Mouse (Mus musculus) embryonic facial prominence, embryonic 10.5 days (tissue): ENCODE data around the gene Cryab. TPM values are rescaled to one million over a fixed set of nuclear protein-coding genes. Genes with fewer than 3 reads are reported as not detected.

Source experiments
- DNase-seq: peaks from one replicate; pipeline ENCODE4 v3.0.0-alpha.2; 2017; ENCODE audit warnings: low spot score
- H3K27ac ChIP-seq: fragments of 300-500 bp; sonication (generic); replicated peaks from 2 replicates; pipeline ENCODE4 v1.5.1; 2016; ENCODE audit warnings: mild to moderate bottlenecking
- H3K27me3 ChIP-seq: fragments of 300-500 bp; sonication (generic); replicated peaks from 2 replicates; pipeline ENCODE4 v1.6.1; 2016; ENCODE audit warnings: low read depth, mild to moderate bottlenecking; ENCODE audit not compliant: poor library complexity, severe bottlenecking
- H3K36me3 ChIP-seq: fragments of 300-500 bp; sonication (generic); replicated peaks from 2 replicates; pipeline ENCODE4 v1.6.1; 2016; ENCODE audit warnings: mild to moderate bottlenecking, moderate library complexity
- H3K4me1 ChIP-seq: fragments of 300-500 bp; sonication (generic); 2 replicates; pipeline ENCODE4 v1.6.1; 2016
- H3K4me3 ChIP-seq: fragments of 300-500 bp; sonication (generic); 2 replicates; pipeline ENCODE4 v1.5.1; 2016; ENCODE audit warnings: mild to moderate bottlenecking, moderate library complexity
- H3K9me3 ChIP-seq: fragments of 300-500 bp; sonication (generic); 2 replicates; pipeline ENCODE4 v1.6.1; 2016; ENCODE audit warnings: mild to moderate bottlenecking
- WGBS: fragments of 180-500 bp; shearing (Covaris S2); methylation state at CpG from one replicate; pipeline ENCODE4 v1.1.7; 2016; 5-methylcytosine and 5-hydroxymethylcytosine counted together
- polyA plus RNA-seq: library from polyadenylated mRNA; unstranded; fragments of >200 nt; fragmentation: Nextera tagmentation; extraction: Ambion mirVana; gene quantifications from 2 replicates; pipeline ENCODE4 v1.2.1, GENCODE M21; 2016

Cryab gene
- polyA plus RNA-seq, 1 experiment from 2014 or later = 12.9 TPM

DNA sequence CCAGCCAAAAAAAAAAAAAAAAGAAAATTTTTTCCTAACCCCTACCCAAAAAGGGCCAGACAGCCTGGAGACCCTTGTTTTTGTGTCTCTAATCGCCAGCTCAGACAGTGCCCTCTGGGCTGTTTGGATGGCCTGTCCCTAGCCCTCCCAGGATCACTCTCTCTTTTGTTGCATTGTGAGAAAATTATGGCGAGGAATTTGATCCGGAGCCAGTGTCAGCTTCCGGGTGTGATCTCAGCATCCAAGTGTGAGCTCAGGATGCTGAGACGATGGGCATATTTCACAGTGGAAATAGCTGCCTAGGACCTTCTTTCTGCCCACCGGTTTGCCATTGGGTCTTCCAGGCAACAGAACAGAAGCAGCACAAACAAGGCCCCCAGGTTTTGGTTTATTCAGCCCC lies 419 bp upstream of the Cryab start:
- 57% methylated on average over 6 of the region's 6 CpGs for WGBS
- H3K4me3 ChIP-seq = no peak overlapping the region
- peaks cover 41% of the 10 kb centered on the region for H3K27me3 ChIP-seq
- DNase-seq = no peak
- no peak overlapping the region for H3K27ac ChIP-seq
- no peaks in the 10 kb centered on the region for H3K36me3 ChIP-seq
- no peaks in the 10 kb centered on the region for H3K9me3 ChIP-seq
- peaks cover 36% of the 10 kb centered on the region for H3K4me1 ChIP-seq

DNA sequence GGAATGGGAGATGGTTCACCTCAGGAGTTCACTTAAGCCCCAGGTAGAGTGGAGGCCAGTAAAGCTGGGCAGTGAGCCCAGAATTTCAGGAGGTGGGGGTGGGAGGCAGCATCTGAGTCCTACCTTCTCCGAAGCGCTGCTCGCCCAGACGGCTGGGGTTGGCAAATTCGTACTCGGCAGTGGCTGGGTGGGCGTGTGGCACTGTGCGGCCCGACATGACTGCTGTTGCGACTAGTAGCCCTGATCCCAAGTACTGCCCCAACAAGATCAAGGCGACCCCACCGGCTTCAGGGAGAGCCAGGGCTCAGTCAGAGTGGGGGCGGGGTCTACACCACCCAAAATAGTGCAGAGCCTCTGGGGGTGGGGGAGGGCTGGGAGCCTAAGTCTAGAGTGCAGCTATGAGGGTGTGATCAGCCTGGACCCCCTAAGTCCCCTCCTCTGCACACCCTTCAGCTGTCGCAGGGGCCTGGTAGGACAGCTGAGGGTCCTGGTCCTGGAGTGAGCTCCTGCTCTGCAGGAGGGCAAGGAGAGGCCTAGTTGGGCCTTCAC lies 1.0 kb downstream of the Cryab start, which contains the start of gene Hspb2:
Gene Hspb2 (minus strand): TSS at position 301 of the 549 bp plus-strand sequence.
- H3K4me1 ChIP-seq = peaks cover 26% of the 10 kb centered on the region
- peaks cover 27% of the 10 kb centered on the region for H3K27me3 ChIP-seq
- no peak within 1 kb of the TSS for H3K4me3 ChIP-seq
- H3K9me3 ChIP-seq = no peaks in the 10 kb centered on the region
- H3K36me3 ChIP-seq = no peaks in the 10 kb centered on the region
- no peak for DNase-seq
- H3K27ac ChIP-seq = peak within 1 kb of the TSS; percentile 11; the same call in 1 of the 2 replicates
- WGBS = 72% methylated on average over 14 of the region's 14 CpGs

DNA sequence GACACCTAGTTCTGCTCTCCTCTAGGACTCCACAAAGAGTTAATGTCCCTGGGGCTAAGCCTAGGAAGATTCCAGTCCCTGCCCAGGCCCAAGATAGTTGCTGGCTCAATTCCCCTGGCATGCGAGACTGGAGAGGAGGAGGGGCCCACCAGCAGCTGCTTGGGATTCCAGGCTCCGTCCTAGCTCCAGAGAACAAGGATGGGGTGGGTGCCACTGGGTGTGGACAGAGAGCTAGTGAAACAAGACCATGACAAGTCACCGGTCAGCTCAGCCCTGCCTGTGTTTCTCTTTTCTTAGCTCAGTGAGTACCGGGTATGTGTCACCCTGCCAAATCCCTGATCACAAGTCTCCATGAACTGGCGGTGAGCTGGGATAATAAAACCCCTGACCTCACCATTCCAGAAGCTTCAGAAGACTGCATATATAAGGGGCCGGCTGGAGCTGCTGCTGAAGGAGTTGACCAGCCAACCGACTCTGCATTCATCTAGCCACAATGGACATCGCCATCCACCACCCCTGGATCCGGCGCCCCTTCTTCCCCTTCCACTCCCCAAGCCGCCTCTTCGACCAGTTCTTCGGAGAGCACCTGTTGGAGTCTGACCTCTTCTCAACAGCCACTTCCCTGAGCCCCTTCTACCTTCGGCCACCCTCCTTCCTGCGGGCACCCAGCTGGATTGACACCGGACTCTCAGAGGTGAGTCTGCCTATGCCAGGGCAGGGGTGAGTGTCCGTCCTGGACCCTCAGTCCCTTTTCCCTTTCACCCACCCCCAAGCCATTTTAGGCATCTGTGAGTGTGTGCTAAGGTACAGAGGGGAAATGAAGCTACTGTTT lies 1.9 kb downstream of the Cryab start:
- no peaks in the 10 kb centered on the region for H3K9me3 ChIP-seq
- H3K4me1 ChIP-seq = peaks cover 26% of the 10 kb centered on the region
- peaks cover 19% of the 10 kb centered on the region for H3K27me3 ChIP-seq
- H3K36me3 ChIP-seq = no peaks in the 10 kb centered on the region
- 74% methylated on average over 17 of the region's 17 CpGs for WGBS
- no peak overlapping the region for H3K27ac ChIP-seq
- DNase-seq = no peak
- H3K4me3 ChIP-seq = no peak overlapping the region

DNA sequence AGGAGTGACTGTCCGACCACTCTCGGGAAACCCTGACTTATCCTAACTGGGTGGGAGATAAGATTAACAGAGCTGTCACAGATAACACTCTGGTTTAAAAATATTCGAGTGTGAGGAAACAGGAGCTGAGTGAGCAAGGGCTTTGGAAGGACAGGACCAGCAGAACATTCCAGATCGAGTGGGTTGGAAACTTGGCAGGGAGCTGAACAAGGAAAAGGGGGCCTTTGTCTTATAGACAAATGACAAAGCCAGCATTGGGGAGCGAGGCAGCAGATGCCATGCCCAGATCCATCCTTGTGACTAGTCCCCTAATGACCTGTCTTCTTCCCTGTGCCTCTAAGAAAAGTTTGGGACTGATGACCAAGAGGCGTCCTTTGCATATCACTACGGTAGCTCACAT lies 2.8 kb downstream of the Cryab start:
- Histone ChIP-seq H3K4me1 (peaks cover 26% of the 10 kb centered on the region), H3K9me3 (no peaks in the 10 kb centered on the region), H3K36me3 (no peaks in the 10 kb centered on the region), H3K4me3 (no peak overlapping the region), H3K27me3 (peaks cover 12% of the 10 kb centered on the region), H3K27ac (no peak overlapping the region)
- no peak for DNase-seq
- WGBS = 76% methylated on average over 7 of the region's 7 CpGs

DNA sequence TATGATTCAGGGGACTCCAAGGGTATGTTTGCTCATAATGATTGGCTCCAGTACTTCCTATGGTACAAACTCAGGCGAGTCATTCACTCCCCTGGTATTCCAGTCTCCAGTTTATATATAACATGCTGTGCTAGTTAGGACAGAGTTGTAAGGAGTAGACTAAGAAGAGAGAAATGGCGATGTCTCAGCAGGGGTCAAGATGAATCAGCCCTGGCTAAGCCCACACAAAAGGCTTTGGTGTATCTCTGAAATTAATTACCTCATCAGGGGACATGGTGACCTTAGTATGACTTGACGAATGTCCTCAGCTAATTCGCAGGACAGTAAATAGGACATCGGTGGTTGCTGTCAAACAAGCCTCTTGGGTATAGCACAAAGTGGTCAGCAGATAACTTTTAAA lies 5.6 kb downstream of the Cryab start:
- H3K9me3 ChIP-seq = no peaks in the 10 kb centered on the region
- no peak overlapping the region for H3K27ac ChIP-seq
- no peak overlapping the region for H3K4me3 ChIP-seq
- peaks cover 9% of the 10 kb centered on the region for H3K4me1 ChIP-seq
- no peaks in the 10 kb centered on the region for H3K36me3 ChIP-seq
- WGBS = 61% methylated on average over 5 of the region's 5 CpGs
- peaks cover 5% of the 10 kb centered on the region for H3K27me3 ChIP-seq
- DNase-seq = no peak

DNA sequence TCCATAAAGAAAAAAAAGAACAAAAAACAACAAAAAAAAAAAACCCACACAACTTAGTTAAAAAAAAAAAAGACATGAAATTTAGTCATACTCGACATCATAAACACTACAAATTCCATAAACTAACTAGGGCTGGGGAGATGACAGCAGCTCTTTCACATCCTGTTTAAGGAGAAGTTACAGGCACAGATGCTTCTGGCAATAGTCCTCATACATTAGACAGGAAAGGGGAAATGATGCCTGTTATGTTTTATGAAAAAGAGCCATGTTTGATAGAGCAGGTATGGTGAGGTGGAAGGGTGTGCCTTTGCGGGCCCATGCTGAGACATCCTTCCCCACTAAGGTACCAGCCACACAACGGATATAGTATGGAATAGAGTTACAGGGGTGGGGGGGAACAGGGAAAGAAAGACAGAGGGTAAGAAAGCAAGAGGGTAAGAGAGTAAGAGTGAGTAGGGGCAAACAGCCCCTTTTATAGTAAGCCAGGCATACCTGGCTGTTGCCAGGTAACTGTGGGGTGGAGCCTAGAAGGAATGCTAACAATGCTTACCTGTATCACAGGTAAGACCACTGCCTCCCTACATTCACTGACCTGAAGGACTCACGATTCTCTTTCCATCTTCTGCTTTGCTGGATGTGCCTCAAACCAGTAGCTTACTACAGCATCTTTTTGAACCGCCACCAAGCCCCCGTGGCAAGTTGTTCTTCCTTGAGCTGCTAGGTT lies 10.6 kb downstream of the Cryab start:
- Histone ChIP-seq H3K27me3 (no peaks in the 10 kb centered on the region), H3K27ac (no peak overlapping the region), H3K4me1 (no peaks in the 10 kb centered on the region), H3K36me3 (no peaks in the 10 kb centered on the region), H3K4me3 (no peak overlapping the region), H3K9me3 (no peaks in the 10 kb centered on the region)
- no peak for DNase-seq
- 65% methylated on average over 6 of the region's 6 CpGs for WGBS

DNA sequence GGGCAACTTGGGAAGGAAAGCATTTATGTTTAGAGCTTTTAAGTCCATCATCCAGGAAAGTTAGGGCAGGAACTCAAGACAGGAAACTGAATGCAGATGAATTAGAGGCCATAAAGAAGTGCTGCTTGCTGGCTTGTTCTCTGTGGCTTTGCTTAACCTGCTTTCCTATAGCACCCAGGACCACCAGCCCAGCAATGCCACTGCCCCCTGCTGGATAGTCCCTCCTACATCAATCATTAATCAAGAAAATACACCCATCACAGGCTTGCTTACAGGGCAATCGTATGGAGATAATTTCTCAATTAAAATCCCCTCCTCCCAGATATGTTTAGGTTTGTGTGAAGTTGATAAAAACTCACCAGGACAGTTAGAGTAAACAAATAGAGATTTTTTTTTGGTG lies 12.2 kb downstream of the Cryab start:
- Histone ChIP-seq H3K36me3 (no peaks in the 10 kb centered on the region), H3K27me3 (no peaks in the 10 kb centered on the region), H3K4me3 (no peak overlapping the region), H3K4me1 (peaks cover 5% of the 10 kb centered on the region), H3K9me3 (no peaks in the 10 kb centered on the region), H3K27ac (no peak overlapping the region)
- peak; percentile 49 for DNase-seq
- WGBS = 66% methylated on average over 1 of the region's 1 CpGs

DNA sequence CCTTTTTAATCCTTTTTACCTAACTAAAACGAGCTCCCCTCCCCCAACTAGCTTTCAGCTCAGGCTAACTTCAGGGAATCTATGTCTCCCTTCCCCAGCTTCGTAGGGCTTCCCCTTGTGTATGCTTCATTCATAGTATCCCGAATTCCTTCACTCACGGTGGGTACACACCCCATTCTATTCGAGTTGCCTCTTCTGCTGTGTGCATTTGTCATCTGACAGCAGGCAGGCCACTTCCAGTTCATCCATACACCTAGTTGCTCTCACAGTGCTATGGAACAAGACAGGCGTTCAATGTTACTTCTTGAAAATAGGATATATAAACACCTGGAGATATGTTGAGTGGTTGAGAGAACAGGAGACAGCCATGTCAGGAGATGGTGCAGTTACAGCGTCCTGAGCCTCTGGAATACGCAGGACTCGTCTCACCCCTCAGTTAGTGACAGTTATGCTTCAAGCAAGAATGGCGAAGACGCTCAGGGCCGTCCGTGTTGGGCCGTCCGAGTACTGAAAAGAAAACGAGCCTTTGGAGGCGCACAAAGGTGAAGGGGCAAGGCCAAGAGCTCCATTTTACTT lies 16.5 kb downstream of the Cryab start:
- Histone ChIP-seq H3K27me3 (no peaks in the 10 kb centered on the region), H3K4me3 (peak overlapping the region; percentile 78), H3K9me3 (no peaks in the 10 kb centered on the region), H3K4me1 (peaks cover 16% of the 10 kb centered on the region), H3K27ac (peak overlapping the region; percentile 94), H3K36me3 (peaks cover 17% of the 10 kb centered on the region)
- no peak for DNase-seq
- 7% methylated on average over 17 of the region's 17 CpGs for WGBS

DNA sequence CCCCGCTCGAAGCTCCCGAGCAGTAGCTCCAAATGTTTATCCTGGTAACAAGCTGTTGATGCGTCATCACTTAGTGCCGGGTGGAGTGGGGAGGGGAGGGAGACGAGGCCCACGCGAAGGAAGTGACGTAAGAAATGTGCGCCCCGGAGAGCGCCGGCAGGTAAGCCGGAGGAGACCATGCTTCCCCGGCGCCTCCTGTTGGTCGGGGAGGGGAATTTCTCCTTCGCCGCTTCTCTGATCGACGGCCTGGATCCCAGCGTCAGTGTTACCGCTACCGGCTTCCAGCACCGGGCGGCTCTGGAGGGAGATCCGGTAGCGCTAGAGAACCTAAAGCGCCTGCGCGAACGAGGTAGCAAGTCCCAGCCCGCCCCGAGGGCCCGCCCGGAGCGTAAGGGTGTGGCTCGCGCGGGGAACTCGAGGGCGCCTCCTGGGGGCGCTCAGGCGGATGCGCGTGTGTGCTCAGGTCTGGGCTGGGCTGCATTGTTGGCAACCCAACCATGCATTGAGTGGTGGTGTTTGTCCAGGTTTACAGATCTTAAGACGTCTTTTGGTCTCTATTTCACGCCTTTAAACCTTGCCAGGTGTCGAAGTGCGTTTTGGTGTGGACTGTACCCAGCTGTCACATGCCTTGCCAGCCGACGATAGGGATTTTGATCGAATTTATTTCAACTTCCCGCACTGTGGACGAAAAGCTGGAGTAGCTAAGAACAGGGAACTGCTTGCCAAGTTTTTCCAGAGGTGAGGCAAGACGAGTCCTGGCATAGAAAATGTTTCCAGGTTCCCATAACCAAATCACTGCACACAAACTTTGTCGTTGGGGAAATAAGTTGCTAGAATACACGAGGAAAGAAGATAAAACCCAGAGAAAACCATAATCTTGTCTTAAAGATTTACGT lies 17.2 kb downstream of the Cryab start, which contains the start of gene Fdxacb1:
Gene Fdxacb1 (plus strand): TSS at position 130 of the 896 bp plus-strand sequence.
- peak; percentile 97 for DNase-seq
- H3K9me3 ChIP-seq = no peaks in the 10 kb centered on the region
- H3K4me1 ChIP-seq = peaks cover 16% of the 10 kb centered on the region
- H3K27ac ChIP-seq = peak within 1 kb of the TSS; percentile 94
- no peaks in the 10 kb centered on the region for H3K27me3 ChIP-seq
- H3K36me3 ChIP-seq = peaks cover 17% of the 10 kb centered on the region
- WGBS = 6% methylated on average over 59 of the region's 59 CpGs
- peak within 1 kb of the TSS; percentile 78 for H3K4me3 ChIP-seq

DNA sequence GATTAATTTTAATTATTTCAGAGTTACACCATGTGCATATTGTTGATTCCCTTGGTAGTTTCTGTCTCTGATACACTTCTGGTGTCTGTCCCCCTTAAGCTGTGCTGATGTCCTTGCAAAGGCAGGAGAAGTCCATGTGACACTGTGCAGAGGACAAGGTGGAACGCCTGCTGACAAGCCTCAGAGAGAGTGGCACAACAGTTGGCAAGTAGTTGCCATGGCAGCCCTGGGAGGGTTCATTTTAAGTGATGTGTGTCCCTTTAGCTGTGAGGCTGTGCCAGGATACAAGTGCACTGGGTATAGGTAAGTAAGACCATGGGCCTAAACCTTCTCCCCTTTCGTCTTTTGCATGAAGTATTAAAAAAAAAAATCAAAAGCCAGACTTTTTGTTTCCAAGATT lies 18.9 kb downstream of the Cryab start:
- Histone ChIP-seq H3K27ac (no peak overlapping the region), H3K4me1 (peaks cover 25% of the 10 kb centered on the region), H3K27me3 (no peaks in the 10 kb centered on the region), H3K36me3 (peaks cover 17% of the 10 kb centered on the region), H3K4me3 (no peak overlapping the region), H3K9me3 (no peaks in the 10 kb centered on the region)
- DNase-seq = no peak
- WGBS = 83% methylated on average over 2 of the region's 2 CpGs

DNA sequence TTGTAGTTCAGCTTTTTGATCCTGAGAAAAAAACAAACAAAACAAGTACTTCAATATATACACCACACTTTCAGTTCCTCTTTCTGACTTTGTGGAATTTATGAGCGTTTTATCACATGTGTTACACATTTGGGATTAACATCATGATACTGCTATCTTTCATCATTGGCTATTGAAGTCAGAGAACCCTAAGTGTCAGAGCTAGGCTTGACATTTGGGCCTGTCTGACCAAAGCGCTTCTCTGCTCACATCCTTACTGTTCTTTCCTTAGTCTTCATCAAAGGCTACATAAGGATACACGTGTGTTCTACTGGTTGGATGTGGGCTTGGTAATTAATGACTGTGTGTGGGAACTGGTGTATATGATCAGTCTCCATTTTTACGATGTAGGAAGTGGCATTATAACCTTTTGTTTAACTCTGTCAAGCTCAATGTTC lies 22.9 kb downstream of the Cryab start:
- Histone ChIP-seq H3K4me1 (peaks cover 29% of the 10 kb centered on the region), H3K4me3 (peak overlapping the region; percentile 94; the same call in 1 of the 2 replicates), H3K27ac (no peak overlapping the region)

More for the DNA sequence above, 22.9 kb downstream of the Cryab start:
- Histone ChIP-seq H3K36me3 (peaks cover 38% of the 10 kb centered on the region), H3K9me3 (no peaks in the 10 kb centered on the region), H3K27me3 (no peaks in the 10 kb centered on the region)
- 85% methylated on average over 4 of the region's 4 CpGs for WGBS
- no peak for DNase-seq
